Mouse (Mus musculus) ES-CJ7 (cell line): ENCODE measurements around the gene Rbm33.

ENCODE experiments used
- DNase-seq: peaks from one replicate; pipeline ENCODE4 v3.0.0; 2011; ENCODE audit warnings: low read depth, low spot score

Gene Rbm33

GRCm38 (mm10) chr5:28324457-28324856 lies 7.5 kb downstream of the Rbm33 start:
- DNase-seq = peak; percentile 22

GRCm38 (mm10) chr5:28329024-28329806 lies 12.3 kb downstream of the Rbm33 start:
- DNase-seq = peak; percentile 76

- no peak for DNase-seq
Measured at GRCm38 (mm10) chr5:28333731-28334130, 16.8 kb downstream of the Rbm33 start.

GRCm38 (mm10) chr5:28351857-28352513 lies 35.1 kb downstream of the Rbm33 start:
- no peak for DNase-seq

- no peak for DNase-seq
Measured at GRCm38 (mm10) chr5:28355614-28356013, 38.7 kb downstream of the Rbm33 start.

GRCm38 (mm10) chr5:28360745-28361144 lies 43.8 kb downstream of the Rbm33 start:
- DNase-seq = no peak

GRCm38 (mm10) chr5:28368056-28368455 lies 51.1 kb downstream of the Rbm33 start:
- DNase-seq = no peak

- DNase-seq = no peak
Measured at GRCm38 (mm10) chr5:28370836-28371235, 53.9 kb downstream of the Rbm33 start.

- DNase-seq = no peak
Measured at GRCm38 (mm10) chr5:28372172-28372664, 55.3 kb downstream of the Rbm33 start.

- no peak for DNase-seq
Measured at GRCm38 (mm10) chr5:28373498-28374427, 56.8 kb downstream of the Rbm33 start.

- no peak for DNase-seq
Measured at GRCm38 (mm10) chr5:28377299-28377698, 60.4 kb downstream of the Rbm33 start.

- DNase-seq = no peak
Measured at GRCm38 (mm10) chr5:28382289-28382688, 65.4 kb downstream of the Rbm33 start.

- DNase-seq = no peak
Measured at GRCm38 (mm10) chr5:28386783-28387182, 69.9 kb downstream of the Rbm33 start.

GRCm38 (mm10) chr5:28387531-28388179 lies 70.7 kb downstream of the Rbm33 start:
- DNase-seq = no peak

- DNase-seq = peak; percentile 56
Measured at GRCm38 (mm10) chr5:28388184-28388583, 71.3 kb downstream of the Rbm33 start.

GRCm38 (mm10) chr5:28390189-28390588 lies 73.3 kb downstream of the Rbm33 start:
- DNase-seq = no peak

- no peak for DNase-seq
Measured at GRCm38 (mm10) chr5:28397344-28397743, 80.4 kb downstream of the Rbm33 start.

GRCm38 (mm10) chr5:28398736-28399135 lies 81.8 kb downstream of the Rbm33 start:
- peak; percentile 82 for DNase-seq

- DNase-seq = no peak
Measured at GRCm38 (mm10) chr5:28399451-28400115, 82.7 kb downstream of the Rbm33 start.

GRCm38 (mm10) chr5:28402756-28403155 lies 85.8 kb downstream of the Rbm33 start:
- no peak for DNase-seq

GRCm38 (mm10) chr5:28406662-28407061 lies 89.7 kb downstream of the Rbm33 start:
- no peak for DNase-seq
